Mouse (Mus musculus) kidney, adult 2 months (tissue): ENCODE results near the gene Cdkn2c.

Source experiments
- CTCF ChIP-seq: fragments of 200-500 bp; conservative IDR thresholded peaks from 2 replicates; pipeline ENCODE4 v1.5.1; 2011; ENCODE audit warnings: low read depth, mild to moderate bottlenecking, control low read depth, low read length, moderate library complexity, mixed read lengths; ENCODE audit not compliant: insufficient read depth, insufficient read length
- POLR2A ChIP-seq: fragments of 200-500 bp; IDR thresholded peaks from one replicate; pipeline ENCODE4 v1.6.1; 2011; ENCODE audit warnings: low read depth, low read length, control low read depth

DNA sequence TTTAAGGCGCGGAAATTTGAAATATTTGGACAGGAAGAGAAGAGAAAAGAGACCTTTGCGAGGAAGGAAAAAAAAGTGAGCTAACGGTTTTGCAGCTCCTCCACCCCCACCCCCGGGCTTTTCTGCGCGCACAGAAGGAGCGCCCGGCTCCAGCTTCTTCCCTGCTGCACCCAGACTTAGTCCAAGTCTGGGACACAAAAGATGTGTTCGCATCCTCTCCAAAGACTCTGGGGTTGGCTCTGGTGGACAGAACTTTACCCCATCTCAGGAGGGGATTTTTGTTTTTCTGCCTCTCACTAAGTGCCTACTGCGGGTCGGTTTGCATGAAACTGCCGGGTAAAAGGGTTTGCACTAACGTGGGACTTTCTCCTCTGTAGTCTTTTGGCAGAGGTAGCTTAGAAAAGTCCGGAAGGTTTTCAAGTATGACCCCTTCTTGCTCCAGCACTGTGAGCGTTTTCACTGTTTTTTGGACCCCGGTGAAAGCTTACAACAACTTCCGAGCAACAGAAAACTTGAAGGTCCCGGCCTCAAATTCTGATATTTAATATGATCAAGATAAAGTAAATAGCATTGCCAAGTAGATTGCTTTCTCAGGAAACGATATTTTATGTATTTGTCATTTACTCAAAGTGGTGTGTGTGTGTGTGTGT is 9.0 kb downstream of the Cdkn2c start:
- TF ChIP-seq POLR2A: no peak
- no peak for TF ChIP-seq CTCF
